Mouse (Mus musculus) hindbrain, embryonic 13.5 days (tissue): ENCODE results near the gene Ercc6l. TPM values are rescaled to one million over a fixed set of nuclear protein-coding genes. Genes with fewer than 3 reads are reported as not detected.

ENCODE experiments used
- ATAC-seq: fragments of 200-750 bp; cut with Nextera tagmentation; 2 replicates; pipeline ENCODE4 v1.8.0; 2017; ENCODE audit warnings: moderate TSS enrichment; ENCODE audit not compliant: low FRiP score
- H3K27ac ChIP-seq: fragments of 300-500 bp; sonication (generic); 2 replicates; pipeline ENCODE4 v1.5.1; 2015; ENCODE audit warnings: inconsistent platforms, mild to moderate bottlenecking, moderate library complexity
- H3K27me3 ChIP-seq: fragments of 300-500 bp; sonication (generic); 2 replicates; pipeline ENCODE4 v1.6.1; 2015; ENCODE audit warnings: mild to moderate bottlenecking, inconsistent platforms
- H3K36me3 ChIP-seq: fragments of 300-500 bp; sonication (generic); 2 replicates; pipeline ENCODE4 v1.6.1; 2015; ENCODE audit warnings: mild to moderate bottlenecking, inconsistent platforms
- H3K4me1 ChIP-seq: fragments of 300-500 bp; sonication (generic); replicated peaks from 2 replicates; pipeline ENCODE4 v1.6.1; 2015; ENCODE audit warnings: inconsistent platforms
- H3K4me2 ChIP-seq: fragments of 300-500 bp; sonication (generic); 2 replicates; pipeline ENCODE4 v1.6.1; 2015; ENCODE audit warnings: inconsistent platforms, mild to moderate bottlenecking, moderate library complexity
- H3K4me3 ChIP-seq: fragments of 300-500 bp; sonication (generic); 2 replicates; pipeline ENCODE4 v1.5.1; 2015; ENCODE audit warnings: mild to moderate bottlenecking, inconsistent platforms
- H3K9ac ChIP-seq: fragments of 300-500 bp; sonication (generic); 2 replicates; pipeline ENCODE4 v1.6.1; 2015; ENCODE audit warnings: mild to moderate bottlenecking, inconsistent platforms
- H3K9me3 ChIP-seq: fragments of 300-500 bp; sonication (generic); 2 replicates; pipeline ENCODE4 v1.6.1; 2016; ENCODE audit warnings: inconsistent platforms
- WGBS: fragments of 180-500 bp; shearing (Covaris S2); methylation state at CpG from one replicate; pipeline ENCODE4 v1.1.7; 2015; 5-methylcytosine and 5-hydroxymethylcytosine counted together
- polyA plus RNA-seq: library from polyadenylated mRNA; unstranded; fragments of >200 nt; fragmentation: Nextera tagmentation; extraction: Ambion mirVana; gene quantifications from 2 replicates; pipeline ENCODE4 v1.2.1, GENCODE M21; 2015

The Ercc6l gene
- polyA plus RNA-seq, result 2.4 and 2.7 TPM in 2 replicates

GRCm38 (mm10) chrX:102156618-102157422 is at the start of gene Ercc6l:
Ercc6l (minus strand) TSS chrX:102157091.
- Histone ChIP-seq H3K9ac (peak within 1 kb of the TSS; percentile 60), H3K36me3 (no peaks in the 10 kb centered on the region), H3K27me3 (no peaks in the 10 kb centered on the region), H3K9me3 (no peaks in the 10 kb centered on the region), H3K27ac (peak within 1 kb of the TSS; percentile 58), H3K4me2 (peak within 1 kb of the TSS; percentile 55), H3K4me1 (no peaks in the 10 kb centered on the region), H3K4me3 (peak within 1 kb of the TSS; percentile 44)
- peak; percentile 99 for ATAC-seq
- WGBS, result 14% methylated on average over 41 of the region's 42 CpGs

GRCm38 (mm10) chrX:102190840-102191239 is 33.9 kb upstream of the Ercc6l start:
- Histone ChIP-seq H3K4me3 (no peak overlapping the region), H3K27ac (no peak overlapping the region), H3K4me2 (no peak overlapping the region), H3K9ac (no peak overlapping the region), H3K9me3 (no peaks in the 10 kb centered on the region), H3K36me3 (peaks cover 4% of the 10 kb centered on the region; the same call in 1 of the 2 replicates), H3K4me1 (peaks cover 21% of the 10 kb centered on the region), H3K27me3 (no peaks in the 10 kb centered on the region; the same call in 1 of the 2 replicates)
- WGBS, result 67% methylated on average over 1 of the region's 1 CpGs
- no peak for ATAC-seq

- Histone ChIP-seq H3K4me3 (no peak overlapping the region), H3K9ac (no peak overlapping the region), H3K27ac (no peak overlapping the region), H3K36me3 (peaks cover 12% of the 10 kb centered on the region; the same call in 1 of the 2 replicates), H3K9me3 (no peaks in the 10 kb centered on the region), H3K4me2 (no peak overlapping the region), H3K4me1 (peaks cover 25% of the 10 kb centered on the region), H3K27me3 (no peaks in the 10 kb centered on the region; the same call in 1 of the 2 replicates)
- peak; percentile 11; the same call in 1 of the 2 replicates for ATAC-seq
- WGBS, result 51% methylated on average over 5 of the region's 5 CpGs
Measured at GRCm38 (mm10) chrX:102189581-102189980, 32.7 kb upstream of the Ercc6l start.

GRCm38 (mm10) chrX:102188712-102189497 is 32.0 kb upstream of the Ercc6l start, which contains the start of gene Rps4x:
Rps4x (minus strand) TSS chrX:102189394.
- no peaks in the 10 kb centered on the region for H3K9me3 ChIP-seq
- WGBS, result 13% methylated on average over 37 of the region's 37 CpGs

GRCm38 (mm10) chrX:102187023-102187699 is 30.3 kb upstream of the Ercc6l start:
- H3K9ac ChIP-seq, result peak overlapping the region; percentile 39; the same call in 1 of the 2 replicates
- peaks cover 26% of the 10 kb centered on the region for H3K36me3 ChIP-seq

More at GRCm38 (mm10) chrX:102188712-102189497, 32.0 kb upstream of the Ercc6l start, which contains the start of gene Rps4x:
- Histone ChIP-seq H3K27me3 (no peaks in the 10 kb centered on the region; the same call in 1 of the 2 replicates), H3K27ac (peak within 1 kb of the TSS; percentile 87), H3K9ac (peak within 1 kb of the TSS; percentile 78), H3K36me3 (peaks cover 19% of the 10 kb centered on the region), H3K4me2 (peak within 1 kb of the TSS; percentile 64), H3K4me3 (peak within 1 kb of the TSS; percentile 55), H3K4me1 (peaks cover 25% of the 10 kb centered on the region)
- ATAC-seq, result peak; percentile 96

GRCm38 (mm10) chrX:102182575-102182974 is 25.7 kb upstream of the Ercc6l start:
- H3K27ac ChIP-seq, result no peak overlapping the region
- H3K4me2 ChIP-seq, result no peak overlapping the region
- peaks cover 26% of the 10 kb centered on the region for H3K36me3 ChIP-seq
- no peaks in the 10 kb centered on the region for H3K9me3 ChIP-seq
- no peak overlapping the region for H3K4me3 ChIP-seq
- H3K4me1 ChIP-seq, result peaks cover 18% of the 10 kb centered on the region
- H3K9ac ChIP-seq, result no peak overlapping the region
- H3K27me3 ChIP-seq, result peaks cover 10% of the 10 kb centered on the region; the same call in 1 of the 2 replicates
- no peak for ATAC-seq

More at GRCm38 (mm10) chrX:102187023-102187699, 30.3 kb upstream of the Ercc6l start:
- H3K27me3 ChIP-seq, result no peaks in the 10 kb centered on the region; the same call in 1 of the 2 replicates
- H3K4me3 ChIP-seq, result peak overlapping the region; percentile 24
- no peak overlapping the region for H3K27ac ChIP-seq
- H3K4me1 ChIP-seq, result peaks cover 25% of the 10 kb centered on the region
- no peaks in the 10 kb centered on the region for H3K9me3 ChIP-seq
- H3K4me2 ChIP-seq, result peak overlapping the region; percentile 64
- no peak for ATAC-seq
- WGBS, result 41% methylated on average over 11 of the region's 11 CpGs

GRCm38 (mm10) chrX:102175538-102176287 is 18.8 kb upstream of the Ercc6l start:
- Histone ChIP-seq H3K4me1 (no peaks in the 10 kb centered on the region), H3K9me3 (no peaks in the 10 kb centered on the region), H3K27ac (no peak overlapping the region), H3K27me3 (peaks cover 10% of the 10 kb centered on the region; the same call in 1 of the 2 replicates), H3K9ac (no peak overlapping the region), H3K4me2 (no peak overlapping the region), H3K36me3 (no peaks in the 10 kb centered on the region), H3K4me3 (no peak overlapping the region)
- 89% methylated on average over 5 of the region's 5 CpGs for WGBS
- ATAC-seq, result no peak

- Histone ChIP-seq H3K4me2 (no peak overlapping the region), H3K9me3 (no peaks in the 10 kb centered on the region), H3K27ac (no peak overlapping the region), H3K9ac (no peak overlapping the region), H3K4me3 (no peak overlapping the region), H3K36me3 (no peaks in the 10 kb centered on the region), H3K27me3 (0 out of 2 replicates have a peak, but pooled peaks cover 15% of the 10 kb centered on the region), H3K4me1 (peaks cover 12% of the 10 kb centered on the region)
- no peak for ATAC-seq
- 72% methylated on average over 3 of the region's 3 CpGs for WGBS
Measured at GRCm38 (mm10) chrX:102170900-102171299, 14.0 kb upstream of the Ercc6l start.

GRCm38 (mm10) chrX:102170135-102170534 is 13.2 kb upstream of the Ercc6l start:
- Histone ChIP-seq H3K4me3 (no peak overlapping the region), H3K27me3 (0 out of 2 replicates have a peak, but pooled peaks cover 15% of the 10 kb centered on the region), H3K27ac (no peak overlapping the region), H3K9ac (no peak overlapping the region), H3K9me3 (no peaks in the 10 kb centered on the region), H3K4me1 (peaks cover 12% of the 10 kb centered on the region), H3K36me3 (no peaks in the 10 kb centered on the region), H3K4me2 (no peak overlapping the region)
- ATAC-seq, result no peak
- WGBS, result 63% methylated on average over 3 of the region's 3 CpGs

- Histone ChIP-seq H3K27me3 (0 out of 2 replicates have a peak, but pooled peaks cover 15% of the 10 kb centered on the region), H3K4me2 (no peak overlapping the region), H3K36me3 (no peaks in the 10 kb centered on the region), H3K4me1 (peaks cover 12% of the 10 kb centered on the region), H3K27ac (no peak overlapping the region), H3K9me3 (no peaks in the 10 kb centered on the region), H3K9ac (no peak overlapping the region), H3K4me3 (no peak overlapping the region)
- ATAC-seq, result no peak
- 75% methylated on average over 1 of the region's 1 CpGs for WGBS
Measured at GRCm38 (mm10) chrX:102169724-102170123, 12.8 kb upstream of the Ercc6l start.

- no peak overlapping the region for H3K9ac ChIP-seq
- 27% methylated on average over 6 of the region's 6 CpGs for WGBS
- H3K27me3 ChIP-seq, result 0 out of 2 replicates have a peak, but pooled peaks cover 15% of the 10 kb centered on the region
- H3K4me3 ChIP-seq, result no peak overlapping the region
- H3K9me3 ChIP-seq, result no peaks in the 10 kb centered on the region
- peaks cover 12% of the 10 kb centered on the region for H3K4me1 ChIP-seq
- H3K36me3 ChIP-seq, result no peaks in the 10 kb centered on the region
- ATAC-seq, result no peak
- H3K4me2 ChIP-seq, result no peak overlapping the region
- peak overlapping the region; percentile 66 for H3K27ac ChIP-seq
Measured at GRCm38 (mm10) chrX:102166986-102167385, 10.1 kb upstream of the Ercc6l start.
